Comparison of ENCODE assay signal across 22 mouse cellular contexts in genomic region chr13:90797209-90797608, GRCm38 (mm10).
DNase-seq lines count a peak whose midpoint lies in the region; TF ChIP-seq lines count a peak whose summit lies in the region.
"Had no signal": no experiment of that assay in that cellular context is flagged by ENCODE, and none has a peak within 500 bp of the region (broad histone marks: within the 10 kb centered on the region; RNA-seq: fewer than 3 reads in every experiment).

No protein-coding gene starts in this region.

- H3K79me2 ChIP-seq in C2C12 (ENCODE audit: control insufficient read depth, insufficient read depth): no peaks in the 10 kb centered on the region

- no peak for DNase-seq in heart, embryonic 10.5 days (ENCODE audit: low spot score)
- no peak for DNase-seq in heart, adult 11 months
- peak; percentile 7 for DNase-seq in R1 (ENCODE audit: low read depth, low spot score)
- no peak for DNase-seq in thymus, postnatal 4 days
- no peak for DNase-seq in spleen, postnatal 10 days (ENCODE audit: low spot score in 2 of 2)
- no peak for DNase-seq in lung, postnatal 25 days (ENCODE audit: low spot score)
- DNase-seq: adrenal gland, postnatal 10 days; B cell, adult 2 months; cerebellum, adult 18-20 months; cerebellum, adult 9-11 months; cerebellum, postnatal 36 days; gastrocnemius, postnatal 14 days; heart, postnatal 10 days; heart, postnatal 4 days; kidney, adult 11 months; kidney, adult 9 months had no signal

- H3K36me3 ChIP-seq in heart, embryonic 10.5 days: no peaks in the 10 kb centered on the region
- no peaks in the 10 kb centered on the region for H3K36me3 ChIP-seq in C2C12 (ENCODE audit: control insufficient read depth, insufficient read depth)
- H3K36me3 ChIP-seq: embryonic facial prominence, embryonic 15.5 days; forebrain, embryonic 15.5 days; hindbrain, embryonic 12.5 days had no signal

- H3ac ChIP-seq in C2C12 (ENCODE audit: control insufficient read depth, insufficient read length, low read depth): no peak overlapping the region

- WGBS in heart, embryonic 10.5 days: 65% methylated on average over 3 of the region's 3 CpGs

- H3K27ac ChIP-seq in heart, embryonic 10.5 days: peak overlapping the region; percentile 69; the same call in 1 of the 2 replicates
- peak overlapping the region; percentile 100 for H3K27ac ChIP-seq in embryonic fibroblast, embryonic 13.5 days (ENCODE audit: insufficient read depth, low read length)
- H3K27ac ChIP-seq: embryonic facial prominence, embryonic 15.5 days; forebrain, embryonic 15.5 days; hindbrain, embryonic 12.5 days had no signal

- H3K27me3 ChIP-seq in heart, embryonic 10.5 days (ENCODE audit: insufficient read depth, poor library complexity, severe bottlenecking): no peaks in the 10 kb centered on the region
- no peaks in the 10 kb centered on the region for H3K27me3 ChIP-seq in C2C12 (ENCODE audit: control insufficient read depth, insufficient read depth, insufficient read length)
- H3K27me3 ChIP-seq: CH12.LX; embryonic facial prominence, embryonic 15.5 days; forebrain, embryonic 15.5 days; hindbrain, embryonic 12.5 days had no signal

- no peak overlapping the region for H3K4me3 ChIP-seq in heart, embryonic 10.5 days
- H3K4me3 ChIP-seq in C2C12 (ENCODE audit: insufficient read depth, poor library complexity, severe bottlenecking): no peak overlapping the region
- no peak overlapping the region for H3K4me3 ChIP-seq in embryonic fibroblast, embryonic 13.5 days (ENCODE audit: insufficient read depth, low read length)
- H3K4me3 ChIP-seq: embryonic facial prominence, embryonic 15.5 days; forebrain, embryonic 15.5 days; hindbrain, embryonic 12.5 days had no signal

- peaks cover 14% of the 10 kb centered on the region; the same call in 1 of the 2 replicates for H3K4me1 ChIP-seq in heart, embryonic 10.5 days
- peaks cover 20% of the 10 kb centered on the region for H3K4me1 ChIP-seq in embryonic fibroblast, embryonic 13.5 days (ENCODE audit: control insufficient read depth, insufficient read depth, low read length)
- H3K4me1 ChIP-seq: embryonic facial prominence, embryonic 15.5 days; forebrain, embryonic 15.5 days; hindbrain, embryonic 12.5 days had no signal

- no peak for TF ChIP-seq POLR2A in embryonic fibroblast, embryonic 13.5 days (IDR thresholded peaks at IDR 0.05; ENCODE audit: low read depth, low read length)

- H3K79me3 ChIP-seq in C2C12 (ENCODE audit: low read depth): no peaks in the 10 kb centered on the region

- no peak for TF ChIP-seq CTCF in C2C12 (IDR thresholded peaks at IDR 0.05; ENCODE audit: control insufficient read depth, insufficient read depth, insufficient read length)
- TF ChIP-seq CTCF in embryonic fibroblast, embryonic 13.5 days (IDR thresholded peaks at IDR 0.05; ENCODE audit: borderline replicate concordance, insufficient read depth, low read length): no peak

- H3K9me3 ChIP-seq in heart, embryonic 10.5 days: no peaks in the 10 kb centered on the region
- H3K9me3 ChIP-seq: embryonic facial prominence, embryonic 15.5 days; forebrain, embryonic 15.5 days; hindbrain, embryonic 12.5 days had no signal

TF ChIP-seq in C2C12, 6 proteins besides CTCF, POLR2A, EP300 and RAD21:
- peak; percentile 88 for TF ChIP-seq FOSL1 (IDR thresholded peaks at IDR 0.05; ENCODE audit: insufficient read depth, low read length, poor library complexity, severe bottlenecking)
- TF ChIP-seq USF1 (IDR thresholded peaks at IDR 0.05; ENCODE audit: low read depth): no peak
- TF ChIP-seq MYOD1 (IDR thresholded peaks at IDR 0.05; ENCODE audit: control insufficient read depth, insufficient read length, low read depth): no peak
- TF ChIP-seq MYOG (IDR thresholded peaks at IDR 0.05; ENCODE audit: control insufficient read depth, extremely low read depth, insufficient read length): no peak
- no peak for TF ChIP-seq MAX (IDR thresholded peaks at IDR 0.05)
- no peak for TF ChIP-seq CEBPB (IDR thresholded peaks at IDR 0.05; ENCODE audit: low read depth)
TF ChIP-seq in C2C12: peak in this region for 1.
